Comparison of ENCODE assay signal across 8 mouse cellular contexts in the genomic region with DNA sequence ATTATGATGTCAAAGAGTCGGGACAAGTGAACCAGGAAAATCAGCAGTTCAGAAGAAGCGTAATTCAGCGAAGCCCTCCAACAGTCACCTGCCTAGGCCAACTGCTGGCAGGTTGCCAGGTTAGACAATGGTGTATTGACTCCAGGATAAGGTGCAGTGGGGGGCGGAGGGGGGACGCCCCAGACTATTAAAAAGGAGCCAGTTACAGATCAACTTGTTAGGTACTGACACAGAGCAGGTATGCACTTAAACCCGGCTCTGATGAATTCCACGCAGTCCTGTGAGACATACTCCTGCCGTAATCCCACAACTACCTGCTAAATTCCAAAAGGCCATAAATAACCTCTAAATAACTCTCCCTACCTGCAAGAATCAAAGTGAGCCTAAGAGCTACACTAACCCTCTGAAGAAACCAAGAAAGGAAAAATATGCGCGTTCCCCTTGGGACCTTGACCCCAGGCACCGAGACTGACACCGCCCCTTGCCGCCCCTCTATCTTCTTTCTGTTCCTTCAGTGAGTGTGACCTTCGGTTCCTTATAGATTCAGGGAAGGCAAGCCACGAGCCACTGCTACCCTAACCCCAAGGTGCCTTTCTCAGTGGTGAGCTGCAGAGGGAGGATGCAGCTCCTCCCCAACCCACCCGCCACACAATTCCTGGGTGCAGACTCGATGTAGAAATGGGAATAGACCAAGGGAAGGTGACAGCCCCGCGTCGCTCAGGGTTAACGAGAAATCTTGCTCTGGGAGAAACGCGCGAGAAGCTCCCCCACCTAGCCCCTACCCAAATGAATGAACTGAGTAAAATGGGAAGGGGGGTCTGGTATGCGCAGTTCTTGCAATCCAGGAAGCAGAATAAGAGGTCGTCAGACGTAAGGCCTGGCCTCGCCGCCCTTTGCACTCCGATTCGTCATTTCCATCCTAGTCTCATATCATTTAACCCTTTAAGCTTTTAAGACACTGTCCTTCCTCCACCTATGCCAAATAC. TPM values are rescaled to one million over a fixed set of nuclear protein-coding genes. Genes with fewer than 3 reads are reported as not detected.
A peak's percentile ranks its signal among the peaks of the same experiment; 100 is the strongest.
DNase-seq lines count a peak whose midpoint lies in the region; ATAC-seq lines count a peak whose summit lies in the region.

No protein-coding gene starts in this region.

- ATAC-seq in activated CD4-positive, CD25-positive, alpha-beta regulatory T cell, adult 4 months: peak; percentile 11
- ATAC-seq in granulocyte monocyte progenitor cell, adult 5-6 weeks (replicated peaks; ENCODE audit: poor library complexity, severe bottlenecking): peak; percentile 9
- ATAC-seq in limb, embryonic 15.5 days (ENCODE audit: insufficient number of reproducible peaks, low FRiP score, low TSS enrichment, low read depth): peak; percentile 4
- ATAC-seq in midbrain, embryonic 16.5 days: peak; percentile 18; the same call in 1 of the 2 replicates

- WGBS in embryonic facial prominence, embryonic 10.5 days: 6% methylated on average over 31 of the region's 31 CpGs
- WGBS in limb, embryonic 15.5 days: 2% methylated on average over 31 of the region's 31 CpGs
- WGBS in midbrain, embryonic 16.5 days: 3% methylated on average over 31 of the region's 31 CpGs

- peaks cover 11% of the 10 kb centered on the region for H3K36me3 ChIP-seq in embryonic facial prominence, embryonic 10.5 days (replicated peaks)
- 0 out of 2 replicates have a peak, but pooled peaks cover 3% of the 10 kb centered on the region for H3K36me3 ChIP-seq in limb, embryonic 15.5 days
- no peaks in the 10 kb centered on the region for H3K36me3 ChIP-seq in midbrain, embryonic 16.5 days (ENCODE audit: control insufficient read depth, insufficient read depth, low read length)
- H3K36me3 ChIP-seq in splenic B cell, adult 2 months (ENCODE audit: control insufficient read depth, insufficient read depth, low read length, poor library complexity, severe bottlenecking): no peaks in the 10 kb centered on the region

- H3K27me3 ChIP-seq in embryonic facial prominence, embryonic 10.5 days (replicated peaks; ENCODE audit: low read depth, poor library complexity, severe bottlenecking): no peaks in the 10 kb centered on the region
- H3K27me3 ChIP-seq in limb, embryonic 15.5 days: no peaks in the 10 kb centered on the region
- H3K27me3 ChIP-seq in midbrain, embryonic 16.5 days (ENCODE audit: control insufficient read depth, insufficient read depth, low read depth, low read length): no peaks in the 10 kb centered on the region
- H3K27me3 ChIP-seq in splenic B cell, adult 2 months (ENCODE audit: control insufficient read depth, insufficient read depth, low read length, poor library complexity, severe bottlenecking): no peaks in the 10 kb centered on the region

- peak overlapping the region; percentile 81 for H3K4me2 ChIP-seq in limb, embryonic 15.5 days
- H3K4me2 ChIP-seq in midbrain, embryonic 16.5 days (ENCODE audit: low read length): peak overlapping the region; percentile 98

- H3K4me3 ChIP-seq in embryonic facial prominence, embryonic 10.5 days: peak overlapping the region; percentile 71
- H3K4me3 ChIP-seq in limb, embryonic 15.5 days: peak overlapping the region; percentile 87
- H3K4me3 ChIP-seq in midbrain, embryonic 16.5 days (ENCODE audit: low read depth, low read length): peak overlapping the region; percentile 70

- H3K4me1 ChIP-seq in embryonic facial prominence, embryonic 10.5 days: peaks cover 27% of the 10 kb centered on the region
- peaks cover 13% of the 10 kb centered on the region for H3K4me1 ChIP-seq in limb, embryonic 15.5 days
- H3K4me1 ChIP-seq in midbrain, embryonic 16.5 days (ENCODE audit: control insufficient read depth, insufficient read depth, low read length): peaks cover 36% of the 10 kb centered on the region

- peak overlapping the region; percentile 96 for H3K27ac ChIP-seq in embryonic facial prominence, embryonic 10.5 days (replicated peaks)
- peak overlapping the region; percentile 98 for H3K27ac ChIP-seq in limb, embryonic 15.5 days
- H3K27ac ChIP-seq in midbrain, embryonic 16.5 days (ENCODE audit: low read length): peak overlapping the region; percentile 99

- peak; percentile 55 for DNase-seq in 3134 (ENCODE audit: extremely low read depth, insufficient read length, low spot score)
- DNase-seq in embryonic facial prominence, embryonic 10.5 days (ENCODE audit: low spot score): peak; percentile 12
- DNase-seq in kidney, adult 18-20 months: peak; percentile 58
- peak; percentile 71 for DNase-seq in splenic B cell, adult 2 months (ENCODE audit: low read depth, low spot score)

- no peaks in the 10 kb centered on the region for H3K9me3 ChIP-seq in embryonic facial prominence, embryonic 10.5 days
- H3K9me3 ChIP-seq in limb, embryonic 15.5 days: no peaks in the 10 kb centered on the region
- no peaks in the 10 kb centered on the region for H3K9me3 ChIP-seq in midbrain, embryonic 16.5 days (replicated peaks; ENCODE audit: control insufficient read depth, low read length, poor library complexity, severe bottlenecking)

- H3K9ac ChIP-seq in limb, embryonic 15.5 days: peak overlapping the region; percentile 88
- peak overlapping the region; percentile 77 for H3K9ac ChIP-seq in midbrain, embryonic 16.5 days (ENCODE audit: low read depth, low read length)

RNA-seq across cellular contexts. Expression of a gene that starts 0.9 kb away (rescaled TPM):
- polyA plus RNA-seq in activated CD4-positive, CD25-positive, alpha-beta regulatory T cell, adult 4 months (2017; shearing (Covaris generic)): 10 to 100 TPM; 79.9 to 83.6 TPM
- 132 and 137 TPM in 2 replicates for polyA plus RNA-seq in embryonic facial prominence, embryonic 10.5 days (2016; fragmentation: Nextera tagmentation; extraction: Ambion mirVana)
- total RNA-seq in granulocyte monocyte progenitor cell, adult 5-6 weeks (2014; fragmentation: Nextera tagmentation): 127 and 155 TPM in 2 replicates
- 129 and 145 TPM in 2 replicates for total RNA-seq in granulocyte monocyte progenitor cell, adult 5-6 weeks (2017)
- polyA plus RNA-seq in limb, embryonic 15.5 days (2015; fragmentation: Nextera tagmentation; extraction: Ambion mirVana): 114 and 118 TPM in 2 replicates
- 167 and 177 TPM in 2 replicates for polyA plus RNA-seq in midbrain, embryonic 16.5 days (2015; fragmentation: Nextera tagmentation; extraction: Ambion mirVana)

RNA-seq across cellular contexts. Expression of a gene that starts 51.1 kb away (rescaled TPM):
- polyA plus RNA-seq in activated CD4-positive, CD25-positive, alpha-beta regulatory T cell, adult 4 months (2017; shearing (Covaris generic)): 10 to 100 TPM; 20.1 TPM
- 34.6 and 36.2 TPM in 2 replicates for polyA plus RNA-seq in embryonic facial prominence, embryonic 10.5 days (2016; fragmentation: Nextera tagmentation; extraction: Ambion mirVana)
- 16.3 and 19.3 TPM in 2 replicates for total RNA-seq in granulocyte monocyte progenitor cell, adult 5-6 weeks (2014; fragmentation: Nextera tagmentation)
- total RNA-seq in granulocyte monocyte progenitor cell, adult 5-6 weeks (2017): 31.7 and 31.9 TPM in 2 replicates
- polyA plus RNA-seq in limb, embryonic 15.5 days (2015; fragmentation: Nextera tagmentation; extraction: Ambion mirVana): 19.9 and 21.4 TPM in 2 replicates
- polyA plus RNA-seq in midbrain, embryonic 16.5 days (2015; fragmentation: Nextera tagmentation; extraction: Ambion mirVana): 19.6 and 21.5 TPM in 2 replicates

Comparison
In these comparisons a context has a peak if more than half of its experiments do, and no peak if none do; other contexts are left out.
1. Peak in every context shown above with its lines: DNase-seq, ATAC-seq, H3K4me3 ChIP-seq and H3K27ac ChIP-seq.
2. DNase-seq: peak in every context shown above with its lines; median percentile 71 in splenic B cell, adult 2 months; 58 in kidney, adult 18-20 months; 55 in 3134; 12 in embryonic facial prominence, embryonic 10.5 days.